Mouse (Mus musculus): ENCODE measurements at regions not wholly inside any gene's neighbourhood (a gene's known extent, or its start where the extent isn't known, plus 50 kb on each side); places are given as distances from the start of the nearest gene placed in this dataset.

GRCm38 (mm10) chr15:21836110-21836509 lies 712.7 kb upstream of the Cdh18 start:
- DNase-seq (ENCODE audit: extremely low spot score) = no peak

- no peak for DNase-seq (ENCODE audit: extremely low spot score)
Observed at GRCm38 (mm10) chr15:21858540-21858939, 690.3 kb upstream of the Cdh18 start.

- DNase-seq (ENCODE audit: extremely low spot score) = peak; percentile 49
Observed at GRCm38 (mm10) chr15:21885181-21885580, 663.6 kb upstream of the Cdh18 start.

All from embryo, embryonic 9.5 days (tissue).